Mouse (Mus musculus) testis, adult 2 months (tissue): ENCODE results near the gene Pld2.

Source experiments
- CTCF ChIP-seq: fragments of 200-500 bp; IDR thresholded peaks from 2 replicates; pipeline ENCODE4 v1.5.1; 2012; ENCODE audit warnings: low read depth, mild to moderate bottlenecking, inconsistent platforms, low read length, moderate library complexity; ENCODE audit not compliant: control insufficient read depth, insufficient read depth, insufficient replicate concordance
- POLR2A ChIP-seq: fragments of 200-500 bp; IDR thresholded peaks from 2 replicates; pipeline ENCODE4 v1.6.1; 2012; ENCODE audit warnings: low read depth, mild to moderate bottlenecking, inconsistent platforms, low read length, moderate library complexity; ENCODE audit not compliant: control insufficient read depth

DNA sequence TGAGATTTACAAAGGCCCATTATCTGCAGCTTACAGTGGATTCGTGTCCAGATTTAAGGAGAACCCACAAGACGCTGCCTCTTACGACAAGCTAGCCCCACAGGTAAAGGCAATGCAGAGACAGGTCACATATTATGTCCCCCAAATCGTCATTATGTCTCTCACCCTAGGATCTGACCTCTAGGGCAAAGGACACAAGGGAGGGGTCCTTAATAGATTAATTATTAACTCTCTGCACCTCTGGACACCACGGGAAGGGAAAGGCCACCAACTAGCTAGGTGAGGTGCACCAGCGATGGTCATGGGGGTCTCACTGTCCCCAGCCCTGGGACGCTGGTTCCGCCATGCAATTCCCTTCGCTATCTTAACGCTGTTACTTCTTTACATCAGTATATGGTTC, 20.9 kb upstream of the Pld2 start, which contains the start of gene Gltpd2:
- TF ChIP-seq CTCF (no peak), POLR2A (no peak)
